22 mouse cellular contexts compared by ENCODE assay signal in genomic region chr7:35588680-35589428, GRCm38 (mm10). TPM values are rescaled to one million over a fixed set of nuclear protein-coding genes. Genes with fewer than 3 reads are reported as not detected.
A peak's percentile ranks its signal among the peaks of the same experiment; 100 is the strongest.
DNase-seq lines count a peak whose midpoint lies in the region; ATAC-seq and TF ChIP-seq lines count a peak whose summit lies in the region.
"Had no signal": no experiment of that assay in that cellular context is flagged by ENCODE, and none has a peak within 500 bp of the region (broad histone marks: within the 10 kb centered on the region; RNA-seq: fewer than 3 reads in every experiment).

No protein-coding gene starts in this region.

- H3K9ac ChIP-seq in limb, embryonic 14.5 days (ENCODE audit: low read depth, low read length, severe bottlenecking) = no peak overlapping the region
- H3K9ac ChIP-seq in liver, embryonic 16.5 days (ENCODE audit: low read depth, low read length) = peak overlapping the region; percentile 41
- no peak overlapping the region for H3K9ac ChIP-seq in intestine, embryonic 16.5 days (ENCODE audit: low read depth, low read length)
- H3K9ac ChIP-seq: embryonic facial prominence, embryonic 15.5 days; forebrain, embryonic 13.5 days; heart, embryonic 12.5 days; hindbrain, embryonic 15.5 days; midbrain, embryonic 13.5 days had no signal

- no peak for TF ChIP-seq POLR2A in limb, embryonic 14.5 days (IDR thresholded peaks at IDR 0.05; ENCODE audit: borderline replicate concordance, extremely low read depth, insufficient read depth, insufficient read length)

- no peaks in the 10 kb centered on the region for H3K9me3 ChIP-seq in G1E (replicated peaks)
- no peaks in the 10 kb centered on the region for H3K9me3 ChIP-seq in limb, embryonic 14.5 days (ENCODE audit: control insufficient read depth, low read length)
- no peaks in the 10 kb centered on the region for H3K9me3 ChIP-seq in liver, embryonic 16.5 days (replicated peaks; ENCODE audit: control insufficient read depth, low read length)
- H3K9me3 ChIP-seq in intestine, embryonic 16.5 days (ENCODE audit: control insufficient read depth, low read length) = no peaks in the 10 kb centered on the region
- H3K9me3 ChIP-seq: embryonic facial prominence, embryonic 15.5 days; forebrain, embryonic 13.5 days; heart, embryonic 12.5 days; hindbrain, embryonic 15.5 days; midbrain, embryonic 13.5 days had no signal

- H3K27me3 ChIP-seq in G1E (ENCODE audit: insufficient read depth, low read length) = peaks cover 12% of the 10 kb centered on the region; the same call in 1 of the 2 replicates
- H3K27me3 ChIP-seq in limb, embryonic 14.5 days (ENCODE audit: control insufficient read depth, insufficient read depth, low read length) = peaks cover 13% of the 10 kb centered on the region
- H3K27me3 ChIP-seq in liver, embryonic 16.5 days (ENCODE audit: control insufficient read depth, insufficient read depth, low read depth, low read length) = peaks cover 16% of the 10 kb centered on the region
- peaks cover 11% of the 10 kb centered on the region for H3K27me3 ChIP-seq in intestine, embryonic 16.5 days (replicated peaks; ENCODE audit: control insufficient read depth, insufficient read depth, low read length)

- H3K4me2 ChIP-seq in limb, embryonic 14.5 days (replicated peaks; ENCODE audit: low read depth, low read length, severe bottlenecking) = no peak overlapping the region
- peak overlapping the region; percentile 100 for H3K4me2 ChIP-seq in liver, embryonic 16.5 days (ENCODE audit: low read depth, low read length)
- H3K4me2 ChIP-seq in intestine, embryonic 16.5 days (ENCODE audit: low read depth, low read length) = no peak overlapping the region
- H3K4me2 ChIP-seq: embryonic facial prominence, embryonic 15.5 days; forebrain, embryonic 13.5 days; heart, embryonic 12.5 days; hindbrain, embryonic 15.5 days; midbrain, embryonic 13.5 days had no signal

- no peak for TF ChIP-seq CTCF in G1E (IDR thresholded peaks at IDR 0.05; ENCODE audit: low read depth, low read length)

- no peak for ATAC-seq in CD4-positive, CD25-positive, alpha-beta regulatory T cell, adult 4 months
- peak; percentile 46 for ATAC-seq in G1E (ENCODE audit: extremely low read depth, insufficient number of reproducible peaks, low FRiP score, poor library complexity, severe bottlenecking)
- ATAC-seq in limb, embryonic 14.5 days (ENCODE audit: low FRiP score, low read depth) = no peak
- ATAC-seq in liver, embryonic 16.5 days (ENCODE audit: low read depth) = no peak
- no peak for ATAC-seq in intestine, embryonic 16.5 days
- ATAC-seq: forebrain, embryonic 13.5 days; midbrain, embryonic 13.5 days had no signal

- peak overlapping the region; percentile 95; the same call in 1 of the 2 replicates for H3K4me3 ChIP-seq in G1E (ENCODE audit: low read depth, low read length)
- H3K4me3 ChIP-seq in limb, embryonic 14.5 days (replicated peaks; ENCODE audit: low read length) = no peak overlapping the region
- H3K4me3 ChIP-seq in liver, embryonic 16.5 days (ENCODE audit: low read depth, low read length) = no peak overlapping the region
- no peak overlapping the region for H3K4me3 ChIP-seq in intestine, embryonic 16.5 days (ENCODE audit: low read length)
- H3K4me3 ChIP-seq: embryonic facial prominence, embryonic 15.5 days; forebrain, embryonic 13.5 days; heart, embryonic 12.5 days; hindbrain, embryonic 15.5 days; layer of hippocampus, adult 2 months; midbrain, embryonic 13.5 days had no signal

- WGBS in limb, embryonic 14.5 days = 79% methylated on average over 9 of the region's 9 CpGs
- whole genome bisulfite sequencing in liver, embryonic 16.5 days (ENCODE audit: insufficient replicate concordance) = 16% methylated on average over 9 of the region's 9 CpGs
- 79% methylated on average over 9 of the region's 9 CpGs for WGBS in intestine, embryonic 16.5 days

- peak overlapping the region; percentile 48; the same call in 1 of the 2 replicates for H3K27ac ChIP-seq in limb, embryonic 14.5 days (replicated peaks; ENCODE audit: low read depth, low read length)
- peak overlapping the region; percentile 69 for H3K27ac ChIP-seq in liver, embryonic 16.5 days (ENCODE audit: low read length)
- no peak overlapping the region for H3K27ac ChIP-seq in intestine, embryonic 16.5 days (ENCODE audit: low read length)
- H3K27ac ChIP-seq: embryonic facial prominence, embryonic 15.5 days; forebrain, embryonic 13.5 days; hindbrain, embryonic 15.5 days; kidney, postnatal 0 days; layer of hippocampus, adult 2 months; midbrain, embryonic 13.5 days had no signal

- DNase-seq in CD4-positive, CD25-positive, alpha-beta regulatory T cell, adult 2 months (ENCODE audit: low read depth, low spot score) = peak; percentile 44
- DNase-seq in G1E (ENCODE audit: low spot score) = peak; percentile 59
- DNase-seq in limb, embryonic 14.5 days (ENCODE audit: low spot score) = no peak
- DNase-seq in kidney, postnatal 4 days = no peak
- no peak for DNase-seq in urinary bladder, postnatal 14 days (ENCODE audit: low spot score)
- DNase-seq: cerebellum, postnatal 10 days; embryo, embryonic 11 days; gastrocnemius, postnatal 36 days; kidney, adult 11 months; lung, postnatal 36 days; retina, postnatal 1 day had no signal

- H3K36me3 ChIP-seq in G1E (replicated peaks) = peaks cover 44% of the 10 kb centered on the region
- peaks cover 16% of the 10 kb centered on the region for H3K36me3 ChIP-seq in limb, embryonic 14.5 days (ENCODE audit: control insufficient read depth, insufficient read depth, low read length)
- peaks cover 13% of the 10 kb centered on the region for H3K36me3 ChIP-seq in liver, embryonic 16.5 days (ENCODE audit: control insufficient read depth, insufficient read depth)
- H3K36me3 ChIP-seq in intestine, embryonic 16.5 days (ENCODE audit: control insufficient read depth, insufficient read depth, low read length) = peaks cover 18% of the 10 kb centered on the region

- peaks cover 87% of the 10 kb centered on the region for H3K4me1 ChIP-seq in G1E (ENCODE audit: insufficient read depth, low read depth, low read length)
- peaks cover 47% of the 10 kb centered on the region for H3K4me1 ChIP-seq in limb, embryonic 14.5 days (ENCODE audit: control insufficient read depth, insufficient read depth, low read length)
- peaks cover 51% of the 10 kb centered on the region for H3K4me1 ChIP-seq in liver, embryonic 16.5 days (ENCODE audit: control insufficient read depth, low read depth, low read length)
- peaks cover 17% of the 10 kb centered on the region for H3K4me1 ChIP-seq in intestine, embryonic 16.5 days (ENCODE audit: control insufficient read depth, insufficient read depth, low read length)

RNA-seq across cellular contexts. Expression of gene Ankrd27, which starts 2.8 kb away (rescaled TPM):
- 10 to 100 TPM; 52.8 to 73.2 TPM for polyA plus RNA-seq in CD4-positive, CD25-positive, alpha-beta regulatory T cell, adult 4 months (2017; shearing (Covaris generic))
- total RNA-seq in G1E (2014; fragmentation: Nextera tagmentation) (130 and 163 TPM in 2 replicates), G1E (2017) (247 and 248 TPM in 2 replicates)
- 165 and 202 TPM in 2 replicates for polyA plus RNA-seq in G1E (2012)
- polyA plus RNA-seq in limb, embryonic 14.5 days (2012; rRNA removed) = 50.8 and 52.2 TPM in 2 replicates
- 45.8 and 47.6 TPM in 2 replicates for polyA plus RNA-seq in limb, embryonic 14.5 days (2014; fragmentation: Nextera tagmentation; extraction: Ambion mirVana)
- polyA plus RNA-seq in liver, embryonic 16.5 days (2015; fragmentation: Nextera tagmentation; extraction: Ambion mirVana) = 23.3 and 23.9 TPM in 2 replicates
- polyA plus RNA-seq in intestine, embryonic 16.5 days (2015; fragmentation: Nextera tagmentation; extraction: Ambion mirVana) = 32.4 and 34.9 TPM in 2 replicates

RNA-seq across cellular contexts. Expression of gene Rgs9bp, which starts 3.5 kb away (rescaled TPM):
- polyA plus RNA-seq in CD4-positive, CD25-positive, alpha-beta regulatory T cell, adult 4 months (2017; shearing (Covaris generic)) = not detected
- total RNA-seq in G1E (2014; fragmentation: Nextera tagmentation) (6.4 and 6.9 TPM in 2 replicates), G1E (2017) (14.6 and 16.3 TPM in 2 replicates)
- 0.54 and 0.59 TPM in 2 replicates for polyA plus RNA-seq in G1E (2012)
- polyA plus RNA-seq in limb, embryonic 14.5 days (2012; rRNA removed) = 1.4 and 1.5 TPM in 2 replicates
- polyA plus RNA-seq in limb, embryonic 14.5 days (2014; fragmentation: Nextera tagmentation; extraction: Ambion mirVana) = 0.99 and 1.1 TPM in 2 replicates
- polyA plus RNA-seq in liver, embryonic 16.5 days (2015; fragmentation: Nextera tagmentation; extraction: Ambion mirVana) = 0.04 and 0.06 TPM in 2 replicates
- 0.04 and 0.09 TPM in 2 replicates for polyA plus RNA-seq in intestine, embryonic 16.5 days (2015; fragmentation: Nextera tagmentation; extraction: Ambion mirVana)
- polyA plus RNA-seq: liver, adult 2 months had no signal

RNA-seq across cellular contexts. Expression of gene Nudt19, which starts 32.8 kb away (rescaled TPM):
- polyA plus RNA-seq in CD4-positive, CD25-positive, alpha-beta regulatory T cell, adult 4 months (2017; shearing (Covaris generic)) = 10 to 100 TPM; 42.0 to 46.8 TPM
- 122 and 136 TPM in 2 replicates for total RNA-seq in G1E (2014; fragmentation: Nextera tagmentation)
- 79.1 and 85.6 TPM in 2 replicates for total RNA-seq in G1E (2017)
- 30.1 and 31.9 TPM in 2 replicates for polyA plus RNA-seq in G1E (2012)
- polyA plus RNA-seq in limb, embryonic 14.5 days (2012; rRNA removed) = 19.8 and 25.8 TPM in 2 replicates
- 48.5 and 49.0 TPM in 2 replicates for polyA plus RNA-seq in limb, embryonic 14.5 days (2014; fragmentation: Nextera tagmentation; extraction: Ambion mirVana)
- polyA plus RNA-seq in liver, embryonic 16.5 days (2015; fragmentation: Nextera tagmentation; extraction: Ambion mirVana) = 50.7 and 54.6 TPM in 2 replicates
- 120 and 128 TPM in 2 replicates for polyA plus RNA-seq in intestine, embryonic 16.5 days (2015; fragmentation: Nextera tagmentation; extraction: Ambion mirVana)

RNA-seq across cellular contexts. Expression of gene Tdrd12, which starts 51.3 kb away (rescaled TPM):
- polyA plus RNA-seq in CD4-positive, CD25-positive, alpha-beta regulatory T cell, adult 4 months (2017; shearing (Covaris generic)) = not detected
- total RNA-seq in G1E (2014; fragmentation: Nextera tagmentation) (0.23 TPM in 1 of 2 replicates, not detected in the other), G1E (2017) (not detected in 2 replicates)
- polyA plus RNA-seq in G1E (2012) = not detected in 2 replicates
- polyA plus RNA-seq in limb, embryonic 14.5 days (2012; rRNA removed) = 0.14 and 0.63 TPM in 2 replicates
- 0.26 and 0.55 TPM in 2 replicates for polyA plus RNA-seq in limb, embryonic 14.5 days (2014; fragmentation: Nextera tagmentation; extraction: Ambion mirVana)
- polyA plus RNA-seq in liver, embryonic 16.5 days (2015; fragmentation: Nextera tagmentation; extraction: Ambion mirVana) = 0.04 and 0.12 TPM in 2 replicates
- 0.98 and 1.6 TPM in 2 replicates for polyA plus RNA-seq in intestine, embryonic 16.5 days (2015; fragmentation: Nextera tagmentation; extraction: Ambion mirVana)
- total RNA-seq: gastrocnemius, postnatal 36 days; liver, adult 2 months had no signal
- polyA plus RNA-seq: liver, adult 2 months had no signal

RNA-seq across cellular contexts. Expression of gene Pdcd5, which starts 58.5 kb away (rescaled TPM):
- 10 to 100 TPM; 77.3 to 77.7 TPM for polyA plus RNA-seq in CD4-positive, CD25-positive, alpha-beta regulatory T cell, adult 4 months (2017; shearing (Covaris generic))
- total RNA-seq in G1E (2014; fragmentation: Nextera tagmentation) (115 and 130 TPM in 2 replicates), G1E (2017) (118 and 119 TPM in 2 replicates)
- 154 and 164 TPM in 2 replicates for polyA plus RNA-seq in G1E (2012)
- polyA plus RNA-seq in limb, embryonic 14.5 days (2012; rRNA removed) = 105 and 201 TPM in 2 replicates
- polyA plus RNA-seq in limb, embryonic 14.5 days (2014; fragmentation: Nextera tagmentation; extraction: Ambion mirVana) = 267 and 293 TPM in 2 replicates
- polyA plus RNA-seq in liver, embryonic 16.5 days (2015; fragmentation: Nextera tagmentation; extraction: Ambion mirVana) = 109 and 113 TPM in 2 replicates
- 170 and 184 TPM in 2 replicates for polyA plus RNA-seq in intestine, embryonic 16.5 days (2015; fragmentation: Nextera tagmentation; extraction: Ambion mirVana)

Comparison
In these comparisons a context has a peak if more than half of its experiments do, and no peak if none do; other contexts are left out.
1. DNase-seq: peak in CD4-positive, CD25-positive, alpha-beta regulatory T cell, adult 2 months (single experiment) and G1E (single experiment); none in limb, embryonic 14.5 days (single experiment), kidney, postnatal 4 days (0 of 2) and urinary bladder, postnatal 14 days (single experiment).